Mouse (Mus musculus): ENCODE results near the gene Atl1. TPM values are rescaled to one million over a fixed set of nuclear protein-coding genes. Genes with fewer than 3 reads are reported as not detected.

Gene Atl1
- polyA plus RNA-seq, 1 experiment from 2014 or later, result 1.5 TPM

GRCm38 (mm10) chr12:69885170-69885923 lies 7.1 kb upstream of the Atl1 start:
- no peak overlapping the region for H3K4me3 ChIP-seq (replicated peaks)
- 82% methylated on average over 5 of the region's 5 CpGs for WGBS (ENCODE audit: insufficient replicate concordance)
- peaks cover 47% of the 10 kb centered on the region for H3K4me1 ChIP-seq (replicated peaks)
- no peak overlapping the region for H3K9ac ChIP-seq
- no peak for ATAC-seq (ENCODE audit: insufficient read depth)
- H3K36me3 ChIP-seq (replicated peaks), result peaks cover 34% of the 10 kb centered on the region
- H3K4me2 ChIP-seq, result no peak overlapping the region
- 0 out of 2 replicates have a peak overlapping the region, but pooled peaks have one; percentile 24 for H3K27ac ChIP-seq (replicated peaks)
- no peaks in the 10 kb centered on the region for H3K9me3 ChIP-seq (replicated peaks)
- no peaks in the 10 kb centered on the region for H3K27me3 ChIP-seq

- Histone ChIP-seq H3K36me3 (replicated peaks) (peaks cover 36% of the 10 kb centered on the region), H3K4me1 (replicated peaks) (peaks cover 49% of the 10 kb centered on the region), H3K4me3 (replicated peaks) (no peak overlapping the region), H3K9me3 (replicated peaks) (no peaks in the 10 kb centered on the region), H3K27ac (replicated peaks) (no peak overlapping the region), H3K4me2 (no peak overlapping the region; the same call in 1 of the 2 replicates), H3K9ac (no peak overlapping the region), H3K27me3 (no peaks in the 10 kb centered on the region)
- 78% methylated on average over 6 of the region's 6 CpGs for WGBS (ENCODE audit: insufficient replicate concordance)
- no peak for ATAC-seq (ENCODE audit: insufficient read depth)
Measured at GRCm38 (mm10) chr12:69887776-69888175, 4.6 kb upstream of the Atl1 start.

- no peak overlapping the region for H3K27ac ChIP-seq (replicated peaks)
- H3K27me3 ChIP-seq, result no peaks in the 10 kb centered on the region
- H3K4me3 ChIP-seq (replicated peaks), result no peak overlapping the region
- H3K4me1 ChIP-seq (replicated peaks), result peaks cover 52% of the 10 kb centered on the region
- ATAC-seq (ENCODE audit: insufficient read depth), result no peak
- no peak overlapping the region; the same call in 1 of the 2 replicates for H3K4me2 ChIP-seq
- no peak overlapping the region for H3K9ac ChIP-seq
- peaks cover 35% of the 10 kb centered on the region for H3K36me3 ChIP-seq (replicated peaks)
- no peaks in the 10 kb centered on the region for H3K9me3 ChIP-seq (replicated peaks)
- whole genome bisulfite sequencing (ENCODE audit: insufficient replicate concordance), result 73% methylated on average over 1 of the region's 1 CpGs
Measured at GRCm38 (mm10) chr12:69888345-69888744, 4.1 kb upstream of the Atl1 start.

- whole genome bisulfite sequencing (ENCODE audit: insufficient replicate concordance), result 47% methylated on average over 6 of the region's 6 CpGs
- H3K9ac ChIP-seq, result peak overlapping the region; percentile 60; the same call in 1 of the 2 replicates
Measured at GRCm38 (mm10) chr12:69890051-69890450, 2.4 kb upstream of the Atl1 start.

GRCm38 (mm10) chr12:69890476-69890875 lies 1.9 kb upstream of the Atl1 start:
- peak overlapping the region; percentile 96 for H3K4me3 ChIP-seq (replicated peaks)
- H3K9me3 ChIP-seq (replicated peaks), result no peaks in the 10 kb centered on the region
- 15% methylated on average over 5 of the region's 5 CpGs for WGBS (ENCODE audit: insufficient replicate concordance)
- peak overlapping the region; percentile 84 for H3K4me2 ChIP-seq
- peak overlapping the region; percentile 60; the same call in 1 of the 2 replicates for H3K9ac ChIP-seq
- H3K27ac ChIP-seq (replicated peaks), result peak overlapping the region; percentile 61
- H3K27me3 ChIP-seq, result no peaks in the 10 kb centered on the region
- peaks cover 49% of the 10 kb centered on the region for H3K4me1 ChIP-seq (replicated peaks)
- ATAC-seq (ENCODE audit: insufficient read depth), result no peak
- H3K36me3 ChIP-seq (replicated peaks), result peaks cover 32% of the 10 kb centered on the region

More at GRCm38 (mm10) chr12:69890051-69890450, 2.4 kb upstream of the Atl1 start:
- ATAC-seq (ENCODE audit: insufficient read depth), result no peak
- peaks cover 32% of the 10 kb centered on the region for H3K36me3 ChIP-seq (replicated peaks)
- H3K27me3 ChIP-seq, result no peaks in the 10 kb centered on the region
- H3K27ac ChIP-seq (replicated peaks), result peak overlapping the region; percentile 61
- peak overlapping the region; percentile 96 for H3K4me3 ChIP-seq (replicated peaks)
- peak overlapping the region; percentile 84 for H3K4me2 ChIP-seq
- H3K9me3 ChIP-seq (replicated peaks), result no peaks in the 10 kb centered on the region
- H3K4me1 ChIP-seq (replicated peaks), result peaks cover 53% of the 10 kb centered on the region

GRCm38 (mm10) chr12:69891721-69892120 lies 693 bp upstream of the Atl1 start:
- Histone ChIP-seq H3K27me3 (no peaks in the 10 kb centered on the region), H3K27ac (replicated peaks) (peak overlapping the region; percentile 96)

GRCm38 (mm10) chr12:69893927-69894326 lies 1.5 kb downstream of the Atl1 start:
- 51% methylated on average over 6 of the region's 6 CpGs for WGBS (ENCODE audit: insufficient replicate concordance)
- Histone ChIP-seq H3K36me3 (replicated peaks) (peaks cover 12% of the 10 kb centered on the region; the same call in 1 of the 2 replicates), H3K9ac (no peak overlapping the region; the same call in 1 of the 2 replicates), H3K27me3 (no peaks in the 10 kb centered on the region), H3K4me3 (replicated peaks) (no peak overlapping the region), H3K27ac (replicated peaks) (no peak overlapping the region), H3K4me1 (replicated peaks) (peaks cover 32% of the 10 kb centered on the region), H3K9me3 (replicated peaks) (no peaks in the 10 kb centered on the region), H3K4me2 (peak overlapping the region; percentile 84)
- ATAC-seq (ENCODE audit: insufficient read depth), result no peak

More at GRCm38 (mm10) chr12:69891721-69892120, 693 bp upstream of the Atl1 start:
- H3K4me3 ChIP-seq (replicated peaks), result peak overlapping the region; percentile 96
- H3K9ac ChIP-seq, result peak overlapping the region; percentile 98
- peaks cover 29% of the 10 kb centered on the region for H3K36me3 ChIP-seq (replicated peaks)
- WGBS (ENCODE audit: insufficient replicate concordance), result 50% methylated on average over 3 of the region's 3 CpGs
- no peak for ATAC-seq (ENCODE audit: insufficient read depth)
- peaks cover 48% of the 10 kb centered on the region for H3K4me1 ChIP-seq (replicated peaks)
- H3K9me3 ChIP-seq (replicated peaks), result no peaks in the 10 kb centered on the region
- H3K4me2 ChIP-seq, result peak overlapping the region; percentile 84

- no peak overlapping the region for H3K4me3 ChIP-seq (replicated peaks)
- H3K9me3 ChIP-seq (replicated peaks), result no peaks in the 10 kb centered on the region
- H3K9ac ChIP-seq, result no peak overlapping the region
- no peak for ATAC-seq (ENCODE audit: insufficient read depth)
- no peak overlapping the region for H3K4me2 ChIP-seq
- no peaks in the 10 kb centered on the region for H3K27me3 ChIP-seq
- 71% methylated on average over 2 of the region's 2 CpGs for WGBS (ENCODE audit: insufficient replicate concordance)
- H3K4me1 ChIP-seq (replicated peaks), result peaks cover 24% of the 10 kb centered on the region
- peaks cover 5% of the 10 kb centered on the region; the same call in 1 of the 2 replicates for H3K36me3 ChIP-seq (replicated peaks)
- H3K27ac ChIP-seq (replicated peaks), result no peak overlapping the region
Measured at GRCm38 (mm10) chr12:69895046-69895445, 2.6 kb downstream of the Atl1 start.

- H3K4me1 ChIP-seq (replicated peaks), result peaks cover 7% of the 10 kb centered on the region
- no peak for ATAC-seq (ENCODE audit: insufficient read depth)
Measured at GRCm38 (mm10) chr12:69898119-69898518, 5.7 kb downstream of the Atl1 start.

GRCm38 (mm10) chr12:69904991-69905390 lies 12.6 kb downstream of the Atl1 start:
- H3K4me2 ChIP-seq, result no peak overlapping the region
- H3K27me3 ChIP-seq, result peaks cover 30% of the 10 kb centered on the region
- no peak overlapping the region for H3K27ac ChIP-seq (replicated peaks)
- H3K9me3 ChIP-seq (replicated peaks), result no peaks in the 10 kb centered on the region
- H3K4me1 ChIP-seq (replicated peaks), result peaks cover 12% of the 10 kb centered on the region
- 54% methylated on average over 2 of the region's 2 CpGs for WGBS (ENCODE audit: insufficient replicate concordance)
- no peak for ATAC-seq (ENCODE audit: insufficient read depth)
- H3K36me3 ChIP-seq (replicated peaks), result no peaks in the 10 kb centered on the region
- no peak overlapping the region for H3K4me3 ChIP-seq (replicated peaks)
- no peak overlapping the region for H3K9ac ChIP-seq

More at GRCm38 (mm10) chr12:69898119-69898518, 5.7 kb downstream of the Atl1 start:
- Histone ChIP-seq H3K27me3 (no peaks in the 10 kb centered on the region), H3K36me3 (replicated peaks) (no peaks in the 10 kb centered on the region), H3K4me3 (replicated peaks) (no peak overlapping the region), H3K27ac (replicated peaks) (no peak overlapping the region), H3K4me2 (no peak overlapping the region), H3K9ac (no peak overlapping the region), H3K9me3 (replicated peaks) (no peaks in the 10 kb centered on the region)
- 72% methylated on average over 4 of the region's 4 CpGs for WGBS (ENCODE audit: insufficient replicate concordance)

GRCm38 (mm10) chr12:69907667-69908510 lies 15.5 kb downstream of the Atl1 start:
- Histone ChIP-seq H3K27ac (replicated peaks) (no peak overlapping the region), H3K4me3 (replicated peaks) (peak overlapping the region; percentile 39), H3K36me3 (replicated peaks) (no peaks in the 10 kb centered on the region), H3K9ac (no peak overlapping the region), H3K4me2 (peak overlapping the region; percentile 62), H3K9me3 (replicated peaks) (no peaks in the 10 kb centered on the region), H3K4me1 (replicated peaks) (peaks cover 12% of the 10 kb centered on the region), H3K27me3 (peaks cover 30% of the 10 kb centered on the region)
- ATAC-seq (ENCODE audit: insufficient read depth), result peak; percentile 57
- WGBS (ENCODE audit: insufficient replicate concordance), result 8% methylated on average over 30 of the region's 30 CpGs
